Mouse (Mus musculus) neural tube, embryonic 13.5 days (tissue): Measurements from ENCODE around the gene Lmf1. TPM values are rescaled to one million over a fixed set of nuclear protein-coding genes. Genes with fewer than 3 reads are reported as not detected.

Source experiments
- ATAC-seq: fragments of 200-750 bp; cut with Nextera tagmentation; 2 replicates; pipeline ENCODE4 v1.8.0; 2017; ENCODE audit warnings: low read depth, mild to moderate bottlenecking, moderate TSS enrichment, moderate library complexity
- H3K27ac ChIP-seq: fragments of 300-500 bp; sonication (generic); replicated peaks from 2 replicates; pipeline ENCODE4 v1.5.1; 2015; ENCODE audit warnings: moderate library complexity, mild to moderate bottlenecking, inconsistent platforms
- H3K27me3 ChIP-seq: fragments of 300-500 bp; sonication (generic); 2 replicates; pipeline ENCODE4 v1.6.1; 2015; ENCODE audit warnings: mild to moderate bottlenecking, inconsistent platforms
- H3K36me3 ChIP-seq: fragments of 300-500 bp; sonication (generic); 2 replicates; pipeline ENCODE4 v1.6.1; 2015; ENCODE audit warnings: mild to moderate bottlenecking, inconsistent platforms
- H3K4me1 ChIP-seq: fragments of 300-500 bp; sonication (generic); replicated peaks from 2 replicates; pipeline ENCODE4 v1.6.1; 2015; ENCODE audit warnings: inconsistent platforms
- H3K4me2 ChIP-seq: fragments of 300-500 bp; sonication (generic); 2 replicates; pipeline ENCODE4 v1.6.1; 2015; ENCODE audit warnings: inconsistent platforms, mild to moderate bottlenecking, moderate library complexity
- H3K4me3 ChIP-seq: fragments of 300-500 bp; sonication (generic); 2 replicates; pipeline ENCODE4 v1.5.1; 2015; ENCODE audit warnings: mild to moderate bottlenecking, inconsistent platforms
- H3K9ac ChIP-seq: fragments of 300-500 bp; sonication (generic); 2 replicates; pipeline ENCODE4 v1.6.1; 2015; ENCODE audit warnings: moderate library complexity, mild to moderate bottlenecking, inconsistent platforms
- H3K9me3 ChIP-seq: fragments of 300-500 bp; sonication (generic); 2 replicates; pipeline ENCODE4 v1.6.1; 2016; ENCODE audit warnings: inconsistent platforms
- WGBS: fragments of 180-500 bp; shearing (Covaris S2); methylation state at CpG from one replicate; pipeline ENCODE4 v1.1.7; 2015; 5-methylcytosine and 5-hydroxymethylcytosine counted together
- polyA plus RNA-seq: library from polyadenylated mRNA; unstranded; fragments of >200 nt; fragmentation: Nextera tagmentation; extraction: Ambion mirVana; gene quantifications from 2 replicates; pipeline ENCODE4 v1.2.1, GENCODE M21; 2015

Lmf1 gene
- polyA plus RNA-seq, 1 experiment from 2014 or later, result 26.2 TPM

- Histone ChIP-seq H3K27me3 (peaks cover 40% of the 10 kb centered on the region), H3K4me2 (peak within 1 kb of the TSS; percentile 93), H3K36me3 (no peaks in the 10 kb centered on the region), H3K27ac (no peak within 1 kb of the TSS; the same call in 1 of the 2 replicates), H3K4me3 (peak within 1 kb of the TSS; percentile 50), H3K9ac (peak within 1 kb of the TSS; percentile 69), H3K4me1 (peaks cover 61% of the 10 kb centered on the region), H3K9me3 (no peaks in the 10 kb centered on the region)
- ATAC-seq, result peak; percentile 55
- under 1% methylated on average over 52 of the region's 61 CpGs for WGBS
Measured at GRCm38 (mm10) chr17:25570648-25571452, 8.0 kb upstream of the Lmf1 start, which contains the start of gene Sox8. TSS of gene Sox8 (minus strand) at chr17:25570686.

GRCm38 (mm10) chr17:25571453-25571820, 7.4 kb upstream of the Lmf1 start:
- no peak for ATAC-seq
- Histone ChIP-seq H3K4me1 (peaks cover 61% of the 10 kb centered on the region), H3K27ac (no peak overlapping the region), H3K9ac (peak overlapping the region; percentile 69), H3K9me3 (no peaks in the 10 kb centered on the region), H3K36me3 (no peaks in the 10 kb centered on the region), H3K27me3 (peaks cover 40% of the 10 kb centered on the region), H3K4me2 (peak overlapping the region; percentile 93), H3K4me3 (peak overlapping the region; percentile 50)
- 7% methylated on average over 8 of the region's 8 CpGs for WGBS

- no peaks in the 10 kb centered on the region for H3K9me3 ChIP-seq
- no peaks in the 10 kb centered on the region for H3K36me3 ChIP-seq
- H3K9ac ChIP-seq, result peak overlapping the region; percentile 17; the same call in 1 of the 2 replicates
- no peak overlapping the region for H3K27ac ChIP-seq
- ATAC-seq, result no peak
- WGBS, result 63% methylated on average over 12 of the region's 12 CpGs
- H3K4me1 ChIP-seq, result peaks cover 52% of the 10 kb centered on the region
- H3K27me3 ChIP-seq, result peaks cover 22% of the 10 kb centered on the region
- no peak overlapping the region for H3K4me2 ChIP-seq
- H3K4me3 ChIP-seq, result no peak overlapping the region
Measured at GRCm38 (mm10) chr17:25575208-25575971, 3.5 kb upstream of the Lmf1 start.

GRCm38 (mm10) chr17:25576034-25576433, 2.9 kb upstream of the Lmf1 start:
- Histone ChIP-seq H3K4me1 (peaks cover 45% of the 10 kb centered on the region), H3K4me3 (no peak overlapping the region), H3K4me2 (no peak overlapping the region), H3K36me3 (no peaks in the 10 kb centered on the region), H3K27ac (no peak overlapping the region), H3K27me3 (peaks cover 16% of the 10 kb centered on the region), H3K9ac (no peak overlapping the region; the same call in 1 of the 2 replicates), H3K9me3 (no peaks in the 10 kb centered on the region)
- WGBS, result 76% methylated on average over 2 of the region's 2 CpGs
- ATAC-seq, result no peak

GRCm38 (mm10) chr17:25577263-25577662, 1.6 kb upstream of the Lmf1 start:
- no peak for ATAC-seq
- Histone ChIP-seq H3K36me3 (no peaks in the 10 kb centered on the region), H3K9ac (no peak overlapping the region), H3K4me3 (no peak overlapping the region), H3K4me1 (peaks cover 39% of the 10 kb centered on the region), H3K9me3 (no peaks in the 10 kb centered on the region), H3K27me3 (peaks cover 6% of the 10 kb centered on the region; the same call in 1 of the 2 replicates), H3K27ac (no peak overlapping the region), H3K4me2 (no peak overlapping the region)
- 56% methylated on average over 6 of the region's 6 CpGs for WGBS

- no peak overlapping the region for H3K9ac ChIP-seq
Measured at GRCm38 (mm10) chr17:25577702-25578101, 1.2 kb upstream of the Lmf1 start.

GRCm38 (mm10) chr17:25579332-25580047, 605 bp downstream of the Lmf1 start:
- Histone ChIP-seq H3K4me2 (peak overlapping the region; percentile 69), H3K9me3 (no peaks in the 10 kb centered on the region), H3K27ac (peak overlapping the region; percentile 81), H3K27me3 (no peaks in the 10 kb centered on the region), H3K4me1 (peaks cover 39% of the 10 kb centered on the region), H3K36me3 (peaks cover under 1% of the 10 kb centered on the region; the same call in 1 of the 2 replicates), H3K9ac (peak overlapping the region; percentile 90), H3K4me3 (peak overlapping the region; percentile 75)
- peak; percentile 59 for ATAC-seq
- WGBS, result 7% methylated on average over 21 of the region's 21 CpGs

More at GRCm38 (mm10) chr17:25577702-25578101, 1.2 kb upstream of the Lmf1 start:
- H3K4me2 ChIP-seq, result no peak overlapping the region
- no peak overlapping the region for H3K27ac ChIP-seq
- H3K4me3 ChIP-seq, result no peak overlapping the region
- no peaks in the 10 kb centered on the region for H3K9me3 ChIP-seq
- H3K27me3 ChIP-seq, result 0 out of 2 replicates have a peak, but pooled peaks cover 2% of the 10 kb centered on the region
- H3K4me1 ChIP-seq, result peaks cover 39% of the 10 kb centered on the region
- ATAC-seq, result no peak
- 38% methylated on average over 2 of the region's 2 CpGs for WGBS
- H3K36me3 ChIP-seq, result no peaks in the 10 kb centered on the region

GRCm38 (mm10) chr17:25582076-25582475, 3.2 kb downstream of the Lmf1 start:
- 88% methylated on average over 8 of the region's 8 CpGs for WGBS
- no peak overlapping the region for H3K4me3 ChIP-seq
- 0 out of 2 replicates have a peak overlapping the region, but pooled peaks have one; percentile 6 for H3K9ac ChIP-seq
- peaks cover 20% of the 10 kb centered on the region for H3K36me3 ChIP-seq
- peaks cover 21% of the 10 kb centered on the region for H3K4me1 ChIP-seq
- H3K9me3 ChIP-seq, result no peaks in the 10 kb centered on the region
- H3K4me2 ChIP-seq, result no peak overlapping the region
- H3K27me3 ChIP-seq, result no peaks in the 10 kb centered on the region
- ATAC-seq, result no peak
- H3K27ac ChIP-seq, result no peak overlapping the region

GRCm38 (mm10) chr17:25583099-25583498, 4.2 kb downstream of the Lmf1 start:
- Histone ChIP-seq H3K4me1 (peaks cover 14% of the 10 kb centered on the region), H3K4me3 (no peak overlapping the region), H3K4me2 (no peak overlapping the region), H3K36me3 (peaks cover 29% of the 10 kb centered on the region), H3K9ac (no peak overlapping the region), H3K9me3 (no peaks in the 10 kb centered on the region), H3K27ac (no peak overlapping the region), H3K27me3 (no peaks in the 10 kb centered on the region)
- 71% methylated on average over 4 of the region's 4 CpGs for WGBS
- no peak for ATAC-seq

- WGBS, result 88% methylated on average over 8 of the region's 8 CpGs
- no peak for ATAC-seq
- Histone ChIP-seq H3K27ac (no peak overlapping the region), H3K4me2 (no peak overlapping the region), H3K4me1 (peaks cover 7% of the 10 kb centered on the region), H3K9me3 (no peaks in the 10 kb centered on the region), H3K4me3 (no peak overlapping the region), H3K36me3 (peaks cover 33% of the 10 kb centered on the region), H3K9ac (no peak overlapping the region), H3K27me3 (no peaks in the 10 kb centered on the region)
Measured at GRCm38 (mm10) chr17:25583858-25584257, 5.0 kb downstream of the Lmf1 start.

- no peak for ATAC-seq
- H3K4me3 ChIP-seq, result no peak overlapping the region
- 93% methylated on average over 9 of the region's 9 CpGs for WGBS
Measured at GRCm38 (mm10) chr17:25584646-25585045, 5.8 kb downstream of the Lmf1 start.

More at GRCm38 (mm10) chr17:25584646-25585045, 5.8 kb downstream of the Lmf1 start:
- Histone ChIP-seq H3K4me2 (no peak overlapping the region), H3K36me3 (peaks cover 39% of the 10 kb centered on the region), H3K27ac (no peak overlapping the region), H3K4me1 (peaks cover 4% of the 10 kb centered on the region), H3K9ac (no peak overlapping the region), H3K27me3 (no peaks in the 10 kb centered on the region), H3K9me3 (no peaks in the 10 kb centered on the region)
